Mouse (Mus musculus): Measurements from ENCODE around the gene Slc44a1. TPM values are rescaled to one million over a fixed set of nuclear protein-coding genes. Genes with fewer than 3 reads are reported as not detected.

Gene Slc44a1
- total RNA-seq, 2 experiments from 2014 or later = 83.8 to 91.3 TPM

DNA sequence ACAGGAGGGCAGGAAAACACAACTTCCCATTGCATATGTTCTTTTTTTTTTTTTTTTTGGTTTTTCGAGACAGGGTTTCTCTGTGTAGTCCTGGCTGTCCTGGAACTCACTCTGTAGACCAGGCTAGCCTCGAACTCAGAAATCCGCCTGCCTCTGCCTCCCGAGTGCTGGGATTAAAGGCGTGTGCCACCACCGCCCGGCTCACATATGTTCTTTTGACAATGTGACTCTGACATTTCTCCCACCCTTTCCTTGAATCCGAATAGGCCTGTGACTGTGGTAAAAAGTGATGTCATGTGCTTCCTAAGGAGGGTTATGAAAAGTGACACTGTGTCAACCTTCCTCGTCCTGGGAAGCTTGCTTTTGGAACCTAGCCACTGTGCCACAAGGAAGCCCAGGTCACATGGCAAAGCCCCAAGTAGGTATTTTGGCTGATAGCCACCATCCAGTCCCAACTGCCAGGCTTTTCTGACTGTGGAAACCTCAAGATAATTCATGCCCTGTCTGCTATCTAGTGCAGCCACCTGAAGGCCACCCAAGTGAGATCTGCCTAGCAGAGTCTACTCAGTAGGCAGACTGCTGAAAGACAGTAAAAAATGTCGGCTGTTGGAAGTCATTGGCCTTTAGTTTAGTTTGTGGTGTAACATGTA lies 8.5 kb upstream of the Slc44a1 start:
- no peak for DNase-seq

DNA sequence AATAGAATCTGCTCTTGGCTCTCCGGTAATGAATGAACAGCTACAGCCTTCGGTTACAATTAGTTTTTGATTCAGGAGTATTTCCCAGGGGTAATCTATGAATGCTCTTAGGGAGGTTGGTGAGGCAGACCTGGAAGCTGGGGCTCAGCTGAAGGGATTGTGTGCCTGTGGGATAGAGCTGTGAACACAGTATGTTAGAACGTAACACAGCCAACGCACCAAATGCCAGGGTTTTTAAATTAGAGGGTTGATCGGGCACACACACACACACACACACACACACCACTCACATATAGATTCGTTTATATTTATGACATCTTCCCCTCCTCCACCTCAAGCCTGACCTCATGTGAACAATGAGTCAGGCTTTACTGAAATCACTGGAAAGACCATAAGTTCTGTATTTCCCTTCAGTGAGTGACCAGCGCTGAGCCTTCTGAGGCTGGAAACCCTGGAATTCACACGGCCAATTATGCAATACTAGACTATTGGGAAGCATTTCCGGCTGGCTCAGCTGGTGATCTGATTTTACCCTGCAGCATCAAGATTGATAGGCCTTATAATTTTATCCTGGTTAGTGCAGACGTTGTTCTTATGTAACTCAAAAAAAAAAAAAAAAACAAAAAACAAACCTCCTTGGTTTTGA lies 3.0 kb upstream of the Slc44a1 start:
- DNase-seq = peak in 1 of 2 experiments; percentile 40

DNA sequence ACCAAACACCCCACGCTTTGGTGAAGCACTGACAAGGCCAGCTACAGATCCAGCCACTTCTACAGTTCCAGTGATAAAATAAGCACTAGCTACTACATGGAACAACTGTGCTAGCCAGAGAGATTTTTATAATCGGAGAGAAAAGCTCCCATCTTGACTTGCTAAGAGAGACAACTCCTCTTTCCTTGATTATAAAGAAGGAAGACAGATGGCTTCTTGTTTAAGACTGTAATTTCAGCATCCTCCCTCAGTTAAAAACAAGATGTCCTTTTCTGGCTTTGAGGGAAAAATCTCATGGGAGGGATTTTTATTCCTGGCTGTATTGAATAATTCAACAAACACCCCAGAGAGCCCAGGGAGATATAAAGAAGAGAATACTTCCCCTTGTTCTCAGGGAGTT lies 1.8 kb upstream of the Slc44a1 start:
- DNase-seq = no peak

DNA sequence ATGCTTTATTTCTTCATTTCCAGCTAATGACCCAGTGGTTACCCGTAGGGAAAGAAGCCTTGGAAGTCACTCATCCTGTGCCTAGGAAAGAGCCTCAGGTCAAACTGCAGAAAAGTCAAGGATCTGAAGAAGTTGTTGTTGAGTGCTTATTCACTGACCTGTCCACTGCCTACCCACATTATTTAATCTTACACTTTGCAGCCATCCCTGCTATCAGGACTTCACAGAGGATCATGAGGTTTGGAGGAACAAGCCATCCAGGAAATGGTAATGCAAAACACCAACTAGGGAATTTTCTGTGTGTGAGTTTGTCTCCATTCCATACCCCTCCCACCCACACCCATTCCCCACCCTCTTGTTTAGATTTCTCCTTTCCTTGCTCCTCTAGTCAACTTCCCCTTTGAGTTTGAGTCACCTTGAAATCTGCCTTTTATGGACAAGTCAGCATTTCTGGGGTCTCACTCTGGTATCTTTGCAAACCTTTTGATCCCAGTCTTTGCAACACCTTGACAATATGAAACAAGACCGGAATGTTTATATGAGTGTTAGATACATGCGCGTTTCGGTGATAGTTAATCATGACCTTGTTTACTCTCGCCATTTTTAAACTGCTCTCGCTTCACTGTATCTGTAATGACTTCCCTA lies 1.3 kb upstream of the Slc44a1 start:
- no peak for DNase-seq

DNA sequence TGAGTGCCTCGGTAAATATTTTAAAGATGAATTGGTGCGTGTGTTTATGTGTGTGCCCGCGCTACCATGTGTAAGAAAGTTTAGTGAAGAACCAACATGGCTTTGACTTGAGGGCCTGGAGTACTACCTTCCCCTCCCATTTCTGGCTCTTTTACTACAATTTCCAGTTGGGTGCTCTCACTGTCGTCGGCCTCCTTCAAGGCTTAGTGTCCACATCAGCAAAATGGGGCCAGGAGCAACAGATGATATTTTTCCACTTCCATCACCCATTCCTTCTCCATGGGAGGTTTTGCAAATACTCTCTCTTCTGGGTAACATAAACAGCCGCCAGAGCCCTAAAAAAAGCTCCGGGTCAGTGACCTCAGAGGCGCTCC lies 590 bp upstream of the Slc44a1 start:
- no peak for DNase-seq

DNA sequence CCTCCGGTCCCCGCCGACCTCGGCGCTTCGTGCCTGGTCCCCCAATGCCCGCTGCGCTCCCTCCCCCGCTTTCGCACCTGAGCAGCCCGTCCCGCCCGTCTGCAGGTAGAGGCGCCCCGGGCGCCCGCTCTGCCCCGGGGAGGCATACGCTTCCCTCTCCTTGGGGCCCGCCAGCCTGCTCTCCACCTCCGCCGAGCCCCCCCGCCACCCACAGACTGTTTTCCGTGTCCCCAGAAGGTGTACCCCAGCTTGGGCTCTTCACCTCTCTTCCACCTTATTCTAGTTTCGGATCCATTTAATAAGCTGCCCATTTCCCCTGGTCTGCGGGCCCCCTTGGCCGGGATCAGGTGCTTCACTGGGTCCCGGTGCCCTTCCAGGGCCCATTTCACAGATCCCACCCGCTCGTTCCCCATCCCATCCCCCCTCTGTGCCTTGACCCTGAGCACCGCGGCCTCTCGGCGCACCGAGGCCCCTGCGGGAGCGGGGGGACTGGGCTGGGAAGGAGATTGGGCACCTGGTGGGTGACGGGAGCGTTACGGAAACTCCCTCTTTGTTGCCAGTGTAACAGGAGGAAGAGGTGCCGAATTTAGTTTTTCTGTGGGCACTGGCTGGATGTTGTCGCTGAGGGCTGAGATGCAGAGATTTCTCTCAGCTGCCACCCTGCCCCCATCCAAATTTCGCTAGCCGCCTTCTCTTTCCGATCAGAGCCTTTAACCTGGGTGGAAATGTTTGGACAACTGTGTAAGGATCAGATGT lies 781 bp downstream of the Slc44a1 start:
- DNase-seq = peak; percentile 56 to 60

DNA sequence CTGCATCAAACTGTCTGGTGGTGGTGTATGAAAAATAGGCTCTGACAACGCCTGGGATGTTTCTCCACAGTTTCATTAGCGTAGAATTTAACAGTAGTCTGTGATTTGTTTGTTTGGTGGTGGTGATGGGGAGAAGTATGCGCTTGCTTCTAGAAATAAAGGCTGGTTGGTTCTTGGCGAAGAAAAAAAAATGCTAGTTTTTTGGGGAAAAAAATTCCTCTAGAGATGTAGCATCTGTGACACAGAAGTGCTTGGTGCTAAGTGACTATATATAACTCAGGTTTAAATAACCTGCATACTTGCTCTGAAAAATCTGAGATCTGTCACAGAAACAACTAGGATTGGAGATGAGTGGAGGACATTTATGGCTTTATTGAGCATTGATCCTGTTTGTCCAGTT lies 1.5 kb downstream of the Slc44a1 start:
- no peak for DNase-seq

- DNase-seq = no peak
These were observed 6.0 kb downstream of the Slc44a1 start for GRCm38 (mm10) chr4:53446216-53446615.

GRCm38 (mm10) chr4:53447773-53448172 lies 7.6 kb downstream of the Slc44a1 start:
- no peak for DNase-seq

DNA sequence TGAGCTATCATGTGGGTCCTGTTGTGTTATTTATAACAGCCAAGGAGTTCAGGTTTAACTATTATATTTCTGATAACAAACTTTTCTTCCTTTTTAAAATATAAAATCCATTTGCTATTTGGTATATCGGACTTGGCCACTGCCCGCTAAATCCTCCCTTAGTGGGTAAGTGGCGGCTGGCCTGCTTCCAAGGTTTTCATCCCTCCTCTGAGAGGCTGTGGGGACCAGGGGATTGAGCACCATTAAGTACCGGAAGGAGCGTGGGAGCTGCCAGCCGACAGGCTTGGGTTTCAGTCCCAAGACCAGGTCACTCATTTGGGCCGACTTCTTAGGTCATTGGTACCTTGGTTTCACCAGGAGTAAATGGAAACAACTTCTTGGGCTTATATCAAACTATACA lies 10.5 kb downstream of the Slc44a1 start:
- no peak for DNase-seq

DNA sequence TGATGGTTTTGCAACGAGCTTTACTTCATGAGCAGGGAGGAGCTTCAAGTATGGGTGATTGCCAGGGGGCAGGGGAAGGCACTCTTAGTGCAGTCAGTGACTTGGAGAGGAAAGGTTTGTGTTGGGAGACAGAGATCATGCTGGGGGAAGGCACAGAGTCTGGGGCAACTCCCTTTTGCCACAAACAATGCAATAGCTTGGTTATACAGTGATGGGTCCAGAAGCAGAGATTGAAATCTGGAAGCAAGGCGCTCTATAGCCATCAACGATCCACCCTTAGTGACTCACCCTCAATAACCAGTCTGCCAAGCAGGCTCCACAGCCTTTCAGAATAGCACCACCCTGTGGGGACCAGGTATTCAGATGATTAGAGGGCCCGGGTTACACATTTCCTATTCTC lies 11.7 kb downstream of the Slc44a1 start:
- DNase-seq = no peak

DNA sequence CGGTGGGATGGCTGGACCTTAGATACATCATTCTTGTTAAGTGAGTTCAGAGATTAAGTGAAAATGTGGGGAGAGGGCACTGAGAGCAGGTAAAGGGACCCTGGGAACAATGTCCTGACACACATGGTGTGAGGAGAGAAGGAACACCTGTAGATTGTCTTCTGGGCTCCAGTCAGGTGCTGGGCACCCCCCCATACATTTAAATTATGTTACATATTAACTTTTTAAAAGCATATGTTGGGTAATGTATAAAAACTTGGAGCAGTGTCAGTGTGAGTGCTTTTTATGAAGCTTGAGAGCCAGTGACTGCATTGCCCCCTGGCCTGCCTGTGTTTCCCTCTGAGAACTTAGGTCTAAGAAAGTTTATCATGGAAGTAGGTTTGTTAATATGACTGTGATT lies 12.2 kb downstream of the Slc44a1 start:
- DNase-seq = no peak

DNA sequence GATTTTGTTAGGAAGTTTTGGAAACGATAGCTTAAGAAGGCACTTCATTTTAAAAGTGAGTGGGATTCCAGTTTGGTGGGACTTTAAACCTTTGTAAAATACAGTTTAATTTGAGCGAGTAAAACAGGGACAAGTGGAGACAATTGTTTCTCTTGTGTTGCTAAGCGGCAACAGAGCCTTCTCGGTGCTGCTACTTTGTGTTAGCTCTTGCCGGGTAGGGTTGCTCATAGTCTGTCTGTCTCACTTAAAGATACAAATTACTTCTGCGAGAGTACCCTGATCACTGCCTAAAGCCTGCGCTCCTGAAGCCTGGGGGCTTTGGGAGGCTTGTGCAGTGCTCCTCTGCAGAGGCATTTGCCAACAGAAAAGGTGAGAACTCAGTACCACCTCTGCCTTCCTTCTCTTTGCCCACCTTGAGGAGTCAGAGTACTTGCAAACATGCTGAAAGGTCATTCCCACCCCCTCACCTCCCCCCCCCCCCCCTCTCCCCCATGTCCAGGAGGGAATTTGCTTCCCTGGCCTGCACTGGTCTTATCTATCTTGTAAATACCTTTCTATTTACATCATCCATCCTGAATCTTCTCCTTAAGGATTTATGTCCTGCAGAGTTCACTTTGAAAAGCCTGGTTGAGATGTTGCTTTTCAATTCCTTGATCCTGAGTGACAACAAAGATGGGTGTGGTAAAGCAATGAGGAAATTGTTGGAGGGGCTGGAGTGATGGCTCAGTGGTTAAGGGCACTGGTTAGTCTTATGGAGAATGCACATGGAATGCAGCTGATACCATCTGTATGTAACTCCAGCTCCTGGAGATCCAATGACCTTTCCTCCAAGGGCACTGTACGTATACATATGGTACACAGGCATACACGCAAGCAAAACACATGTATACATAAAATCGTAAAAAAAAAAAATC lies 13.0 kb downstream of the Slc44a1 start:
- no peak for DNase-seq

DNA sequence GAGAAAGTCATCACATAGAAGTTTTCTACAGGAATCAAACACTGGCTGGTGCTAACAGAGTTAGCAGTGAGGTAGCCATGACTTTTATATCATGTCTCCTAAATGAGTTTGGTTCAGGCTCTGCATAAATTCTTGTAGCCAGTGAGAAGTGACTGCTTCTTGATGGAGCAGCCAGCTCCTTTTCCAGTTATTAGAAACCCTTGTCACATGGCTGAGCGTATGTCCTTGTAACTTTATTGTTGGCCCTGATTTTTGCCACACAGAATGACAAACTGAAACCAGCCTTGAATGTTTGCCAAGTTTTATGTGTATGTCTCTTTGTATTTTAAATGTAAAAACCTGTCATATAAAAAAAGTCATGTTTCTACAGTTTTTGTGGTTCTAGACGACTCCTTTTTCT lies 15.7 kb downstream of the Slc44a1 start:
- no peak for DNase-seq

GRCm38 (mm10) chr4:53456570-53456969 lies 16.4 kb downstream of the Slc44a1 start:
- DNase-seq = no peak

DNA sequence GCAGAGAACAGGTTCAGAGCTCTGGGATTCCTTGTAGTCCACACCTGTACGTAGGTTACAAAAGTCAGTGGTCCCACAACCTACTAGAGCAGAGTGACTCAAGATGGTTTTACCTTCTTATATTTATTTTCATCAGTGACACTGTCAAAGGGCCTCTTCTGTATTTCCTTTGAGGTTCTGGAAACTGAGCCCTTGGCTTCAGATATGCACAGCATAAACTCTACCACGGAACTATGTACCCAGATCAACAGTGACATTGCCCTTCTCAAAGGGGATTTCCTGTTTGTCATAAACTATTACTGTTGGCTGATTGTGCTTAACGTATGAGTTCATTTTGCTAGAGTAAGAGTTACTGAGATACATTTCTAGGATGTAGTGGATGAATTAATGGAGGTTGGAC lies 18.3 kb downstream of the Slc44a1 start:
- DNase-seq = no peak

DNA sequence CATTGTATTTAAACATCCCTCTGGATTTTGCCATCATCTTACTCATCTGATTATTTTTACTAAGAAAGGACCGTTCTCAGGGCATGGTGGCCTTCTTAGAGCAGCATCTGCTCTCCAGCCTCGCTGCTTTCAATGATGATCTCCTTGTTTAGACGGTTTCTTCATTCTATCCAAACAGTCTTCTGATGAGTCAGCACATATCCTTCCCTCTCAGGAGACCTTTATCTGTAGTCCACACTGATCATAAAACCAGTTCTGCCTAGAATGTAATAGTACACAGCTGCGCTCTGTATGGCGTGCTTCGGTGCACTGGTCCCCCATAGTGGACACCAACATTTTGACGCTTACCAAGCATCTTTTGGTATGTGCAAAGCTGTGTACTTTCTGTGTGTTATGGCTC lies 19.5 kb downstream of the Slc44a1 start:
- no peak for DNase-seq

DNA sequence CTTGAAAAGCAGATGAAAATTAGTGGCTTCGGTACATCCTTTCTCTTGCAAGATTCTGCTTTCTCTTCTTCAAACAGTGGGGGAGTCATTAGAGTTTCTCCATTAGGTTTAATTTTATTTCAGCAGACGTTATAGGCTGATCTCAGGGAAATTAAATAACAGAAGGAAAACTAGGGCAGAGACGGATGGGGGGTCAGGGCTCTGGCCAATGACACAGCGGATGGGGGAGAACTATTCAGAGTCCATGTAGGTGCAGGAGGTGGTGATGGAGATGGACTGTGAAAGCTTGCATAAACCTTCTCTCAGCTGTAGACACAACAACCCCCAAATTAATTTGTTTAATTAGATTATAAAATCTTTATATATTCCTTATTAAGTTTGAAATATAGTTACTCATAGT lies 20.8 kb downstream of the Slc44a1 start:
- DNase-seq = no peak

GRCm38 (mm10) chr4:53462069-53462468 lies 21.9 kb downstream of the Slc44a1 start:
- no peak for DNase-seq

- DNase-seq = no peak
These were observed 22.5 kb downstream of the Slc44a1 start for GRCm38 (mm10) chr4:53462505-53463251.

GRCm38 (mm10) chr4:53465887-53466286 lies 25.7 kb downstream of the Slc44a1 start:
- no peak for DNase-seq

DNA sequence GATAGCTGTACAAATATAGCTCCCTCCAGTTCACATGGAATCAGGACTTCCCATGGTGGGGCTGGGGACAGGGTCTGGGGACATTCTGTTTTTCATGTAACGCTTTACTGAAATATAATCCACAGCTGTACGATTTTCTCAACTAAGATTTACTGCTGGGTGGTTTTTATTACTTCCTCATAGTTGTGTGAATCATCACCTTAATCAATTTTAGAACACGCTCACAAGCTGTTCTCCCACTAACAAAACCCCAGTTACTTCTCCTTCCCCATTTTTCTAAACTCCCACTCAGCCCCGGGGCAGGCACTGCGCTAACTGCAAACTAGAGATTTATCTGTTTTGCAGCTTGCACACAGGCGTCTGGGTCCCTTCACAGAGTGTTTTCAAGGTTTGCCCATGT lies 28.8 kb downstream of the Slc44a1 start:
- DNase-seq = peak; percentile 24 to 48
